Mouse (Mus musculus) T-cell, adult 66 days (primary cell): Measurements from ENCODE around the gene Nectin3. TPM values are rescaled to one million over a fixed set of nuclear protein-coding genes. Genes with fewer than 3 reads are reported as not detected.

Experiments used
- total RNA-seq, 2 experiments: library from RNA; stranded (reverse); gene quantifications; 3 replicates in 1 of 2; 4 replicates in 1 of 2; pipeline ENCODE4 v1.2.4; 2023

Gene Nectin3
- not detected for total RNA-seq

DNA sequence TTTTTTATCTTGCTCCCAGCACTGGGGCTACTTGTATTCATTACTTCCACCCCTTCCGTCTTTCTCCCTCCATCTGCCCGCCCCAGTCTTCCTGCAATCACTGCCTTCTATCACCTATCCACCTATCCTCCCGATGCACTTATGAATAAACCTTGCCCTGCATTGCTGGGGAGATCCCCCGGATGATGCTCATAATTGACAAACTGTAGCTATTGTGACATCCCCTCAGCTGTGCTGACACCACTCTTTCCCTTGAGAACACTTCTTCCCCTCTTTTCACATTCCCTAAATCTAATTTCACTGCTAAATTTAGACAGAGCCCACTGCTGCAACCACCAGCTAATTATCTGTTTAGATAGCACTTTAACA lies at the start of gene Nectin3:
TSS of gene Nectin3 (minus strand) at position 105 of the 369 bp plus-strand sequence.

